Mouse (Mus musculus): Measurements from ENCODE around the gene Bhmt. TPM values are rescaled to one million over a fixed set of nuclear protein-coding genes. Genes with fewer than 3 reads are reported as not detected.

Gene Bhmt
- polyA plus RNA-seq (2014; fragmentation: Nextera tagmentation; extraction: Ambion mirVana): not detected in 2 replicates

DNA sequence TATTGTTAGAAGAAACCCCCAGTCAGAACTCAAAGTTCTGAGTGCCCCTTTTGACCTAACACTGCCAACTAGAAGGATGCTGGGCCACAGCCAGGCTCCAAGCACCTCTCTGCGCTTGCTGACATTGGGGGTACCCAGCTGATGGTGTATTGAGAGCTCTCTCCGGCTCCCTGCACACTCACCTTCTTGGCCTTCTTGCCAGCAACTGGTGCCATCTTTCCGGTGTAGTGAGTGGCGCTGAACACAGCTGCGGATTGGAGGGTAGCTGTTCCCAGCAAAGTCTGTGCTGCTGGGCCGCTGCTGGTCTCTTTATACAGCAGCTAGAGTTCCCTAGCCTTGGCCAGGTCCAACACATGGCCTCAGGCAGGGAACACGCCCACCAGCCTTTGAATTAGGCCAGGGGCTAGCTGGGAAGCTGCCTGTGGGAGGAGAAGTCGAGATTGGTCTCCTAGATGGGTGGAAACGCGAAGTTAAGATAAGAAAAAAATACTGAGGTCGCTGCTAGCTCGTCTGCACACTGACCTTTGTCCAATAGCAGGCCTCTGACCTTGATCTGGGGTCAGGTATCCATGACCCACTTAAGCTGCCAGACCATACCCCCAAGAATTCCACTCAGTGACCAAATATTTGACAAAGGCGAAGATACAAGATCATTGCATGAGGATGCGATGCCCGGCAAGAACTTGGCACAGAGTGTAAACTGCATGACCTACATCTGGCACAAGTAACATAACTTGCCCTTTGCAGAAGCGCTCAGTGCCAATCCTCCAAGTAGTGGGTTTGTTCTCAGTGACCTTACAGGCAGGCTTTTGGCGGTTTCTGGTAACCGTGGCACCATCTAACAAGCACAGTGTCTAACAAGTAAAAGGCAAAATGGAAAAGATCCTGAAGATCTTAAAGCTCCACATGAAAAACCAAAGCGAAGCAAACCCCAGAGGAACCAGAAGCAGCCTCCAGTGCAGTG lies at the start of gene Bhmt:
Bhmt (minus strand) TSS at position 680 of the 964 bp plus-strand sequence.
- no peak for ATAC-seq (replicated peaks; ENCODE audit: insufficient number of reproducible peaks, low FRiP score, low TSS enrichment, low read depth)
- H3K4me1 ChIP-seq (ENCODE audit: control insufficient read depth, insufficient read depth, low read length): no peaks in the 10 kb centered on the region
- H3K9ac ChIP-seq (replicated peaks; ENCODE audit: low read length): no peak within 1 kb of the TSS
- H3K27ac ChIP-seq (replicated peaks; ENCODE audit: low read depth, low read length): no peak within 1 kb of the TSS
- H3K4me2 ChIP-seq (ENCODE audit: low read depth, low read length): no peak within 1 kb of the TSS
- no peaks in the 10 kb centered on the region for H3K27me3 ChIP-seq (ENCODE audit: control insufficient read depth, insufficient read depth, low read length)
- H3K9me3 ChIP-seq (replicated peaks; ENCODE audit: control insufficient read depth, low read length): no peaks in the 10 kb centered on the region
- DNase-seq (ENCODE audit: low spot score): no peak
- 65% methylated on average over 19 of the region's 19 CpGs for WGBS
- H3K36me3 ChIP-seq (replicated peaks; ENCODE audit: control insufficient read depth, insufficient read depth, low read depth, low read length): no peaks in the 10 kb centered on the region
- H3K4me3 ChIP-seq (ENCODE audit: low read depth, low read length): no peak within 1 kb of the TSS

DNA sequence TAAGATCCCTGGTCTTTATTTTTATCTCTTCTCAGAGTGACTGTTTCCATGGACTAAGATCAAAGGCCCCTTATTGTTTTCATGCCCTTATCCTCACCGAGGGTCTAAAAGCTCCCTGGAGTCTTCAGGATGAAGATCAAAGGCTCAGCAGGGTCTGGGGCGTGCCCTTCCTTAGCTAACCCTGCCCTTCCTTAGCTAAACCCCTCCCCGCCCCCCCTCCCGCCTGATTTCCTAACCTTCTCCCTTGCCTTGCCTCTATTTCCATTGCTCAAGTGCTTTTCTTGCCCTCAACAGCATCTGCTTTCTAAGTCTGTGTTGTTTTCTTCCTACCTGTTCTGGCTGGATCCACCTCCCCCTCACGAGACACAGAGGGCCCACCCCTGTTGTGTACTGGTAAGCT lies 49.6 kb upstream of the Bhmt start:
- Histone ChIP-seq H3K4me3 (ENCODE audit: low read depth, low read length) (no peak overlapping the region), H3K4me2 (ENCODE audit: low read depth, low read length) (no peak overlapping the region), H3K36me3 (replicated peaks; ENCODE audit: control insufficient read depth, insufficient read depth, low read depth, low read length) (no peaks in the 10 kb centered on the region), H3K4me1 (ENCODE audit: control insufficient read depth, insufficient read depth, low read length) (no peaks in the 10 kb centered on the region), H3K9ac (replicated peaks; ENCODE audit: low read length) (no peak overlapping the region), H3K27ac (replicated peaks; ENCODE audit: low read depth, low read length) (no peak overlapping the region), H3K9me3 (replicated peaks; ENCODE audit: control insufficient read depth, low read length) (no peaks in the 10 kb centered on the region), H3K27me3 (ENCODE audit: control insufficient read depth, insufficient read depth, low read length) (no peaks in the 10 kb centered on the region)
- DNase-seq (ENCODE audit: low spot score) (no peak), ATAC-seq (replicated peaks; ENCODE audit: insufficient number of reproducible peaks, low FRiP score, low TSS enrichment, low read depth) (no peak)
- 12% methylated on average over 5 of the region's 5 CpGs for WGBS

DNA sequence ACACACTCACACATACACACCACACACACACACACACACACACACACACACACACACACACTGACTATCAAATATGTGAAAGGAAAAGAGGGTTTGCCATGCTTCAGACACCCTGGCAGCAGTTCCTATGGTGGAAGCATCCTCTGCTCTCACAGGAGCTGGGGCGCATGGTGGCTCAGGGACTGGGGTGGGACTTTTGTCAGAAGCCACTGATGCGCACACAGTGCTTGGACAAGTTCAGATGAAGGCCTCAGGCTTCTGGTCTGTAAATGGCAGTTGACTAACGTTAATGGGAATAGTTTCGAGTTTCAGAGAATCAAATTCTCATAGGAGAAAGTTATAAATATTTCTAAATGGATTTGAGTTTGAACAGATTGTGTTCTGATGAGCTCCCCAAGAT lies 47.5 kb upstream of the Bhmt start:
- Histone ChIP-seq H3K27ac (replicated peaks; ENCODE audit: low read depth, low read length) (no peak overlapping the region), H3K27me3 (ENCODE audit: control insufficient read depth, insufficient read depth, low read length) (no peaks in the 10 kb centered on the region), H3K9me3 (replicated peaks; ENCODE audit: control insufficient read depth, low read length) (no peaks in the 10 kb centered on the region), H3K36me3 (replicated peaks; ENCODE audit: control insufficient read depth, insufficient read depth, low read depth, low read length) (no peaks in the 10 kb centered on the region), H3K4me2 (ENCODE audit: low read depth, low read length) (no peak overlapping the region), H3K4me3 (ENCODE audit: low read depth, low read length) (no peak overlapping the region), H3K9ac (replicated peaks; ENCODE audit: low read length) (no peak overlapping the region), H3K4me1 (ENCODE audit: control insufficient read depth, insufficient read depth, low read length) (no peaks in the 10 kb centered on the region)
- DNase-seq (ENCODE audit: low spot score): no peak
- no peak for ATAC-seq (replicated peaks; ENCODE audit: insufficient number of reproducible peaks, low FRiP score, low TSS enrichment, low read depth)
- 76% methylated on average over 4 of the region's 4 CpGs for WGBS

- Histone ChIP-seq H3K4me3 (ENCODE audit: low read depth, low read length) (no peak overlapping the region), H3K4me2 (ENCODE audit: low read depth, low read length) (no peak overlapping the region), H3K36me3 (replicated peaks; ENCODE audit: control insufficient read depth, insufficient read depth, low read depth, low read length) (no peaks in the 10 kb centered on the region), H3K27me3 (ENCODE audit: control insufficient read depth, insufficient read depth, low read length) (no peaks in the 10 kb centered on the region), H3K9ac (replicated peaks; ENCODE audit: low read length) (no peak overlapping the region), H3K9me3 (replicated peaks; ENCODE audit: control insufficient read depth, low read length) (no peaks in the 10 kb centered on the region), H3K4me1 (ENCODE audit: control insufficient read depth, insufficient read depth, low read length) (no peaks in the 10 kb centered on the region), H3K27ac (replicated peaks; ENCODE audit: low read depth, low read length) (no peak overlapping the region)
- no peak for DNase-seq (ENCODE audit: low spot score)
- ATAC-seq (replicated peaks; ENCODE audit: insufficient number of reproducible peaks, low FRiP score, low TSS enrichment, low read depth): no peak
Observed at GRCm38 (mm10) chr13:93683336-93683735, 45.6 kb upstream of the Bhmt start.

- DNase-seq (ENCODE audit: low spot score) (no peak), ATAC-seq (replicated peaks; ENCODE audit: insufficient number of reproducible peaks, low FRiP score, low TSS enrichment, low read depth) (no peak)
- H3K4me1 ChIP-seq (ENCODE audit: control insufficient read depth, insufficient read depth, low read length): no peaks in the 10 kb centered on the region
- no peak overlapping the region for H3K27ac ChIP-seq (replicated peaks; ENCODE audit: low read depth, low read length)
- H3K36me3 ChIP-seq (replicated peaks; ENCODE audit: control insufficient read depth, insufficient read depth, low read depth, low read length): no peaks in the 10 kb centered on the region
- H3K9ac ChIP-seq (replicated peaks; ENCODE audit: low read length): no peak overlapping the region
- 81% methylated on average over 9 of the region's 9 CpGs for WGBS
- H3K4me2 ChIP-seq (ENCODE audit: low read depth, low read length): no peak overlapping the region
- H3K9me3 ChIP-seq (replicated peaks; ENCODE audit: control insufficient read depth, low read length): no peaks in the 10 kb centered on the region
- peaks cover 4% of the 10 kb centered on the region; the same call in 1 of the 2 replicates for H3K27me3 ChIP-seq (ENCODE audit: control insufficient read depth, insufficient read depth, low read length)
- no peak overlapping the region for H3K4me3 ChIP-seq (ENCODE audit: low read depth, low read length)
Observed at GRCm38 (mm10) chr13:93676864-93677263, 39.1 kb upstream of the Bhmt start.

DNA sequence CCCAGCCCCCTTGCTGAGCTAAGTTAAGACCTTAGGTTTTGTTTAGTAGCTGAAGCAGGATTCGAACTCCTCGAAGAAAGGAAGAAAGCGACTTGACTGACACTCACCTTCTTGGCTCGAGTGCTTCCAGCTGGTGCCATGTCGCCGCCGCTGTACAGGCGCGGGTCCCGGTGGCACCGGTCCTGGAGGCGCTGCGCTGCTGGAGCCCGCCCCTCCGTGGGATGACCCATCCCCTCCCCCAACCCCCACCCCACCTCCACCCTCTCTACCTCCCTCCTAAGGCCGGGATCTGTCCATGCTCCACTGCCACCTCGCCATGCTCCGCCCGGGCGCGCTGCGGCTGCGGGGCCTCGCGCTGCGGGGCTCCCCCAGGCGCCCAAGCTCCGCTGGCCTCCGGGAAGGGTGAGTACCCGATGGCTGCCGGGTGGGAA lies 36.4 kb upstream of the Bhmt start, which contains the start of the genes Bhmt2 and Dmgdh:
Bhmt2 (minus strand) TSS at position 172 of the 431 bp plus-strand sequence.
Dmgdh (plus strand) TSS at position 303 of the 431 bp plus-strand sequence.
- 0 out of 2 replicates have a peak within 1 kb of the TSS, but pooled peaks have one; percentile 8 for H3K4me3 ChIP-seq (ENCODE audit: low read depth, low read length)
- no peaks in the 10 kb centered on the region for H3K36me3 ChIP-seq (replicated peaks; ENCODE audit: control insufficient read depth, insufficient read depth, low read depth, low read length)
- no peaks in the 10 kb centered on the region for H3K9me3 ChIP-seq (replicated peaks; ENCODE audit: control insufficient read depth, low read length)
- no peak within 1 kb of the TSS for H3K27ac ChIP-seq (replicated peaks; ENCODE audit: low read depth, low read length)
- H3K27me3 ChIP-seq (ENCODE audit: control insufficient read depth, insufficient read depth, low read length): peaks cover 4% of the 10 kb centered on the region; the same call in 1 of the 2 replicates
- no peaks in the 10 kb centered on the region for H3K4me1 ChIP-seq (ENCODE audit: control insufficient read depth, insufficient read depth, low read length)
- DNase-seq (ENCODE audit: low spot score): no peak
- H3K4me2 ChIP-seq (ENCODE audit: low read depth, low read length): peak within 1 kb of the TSS; percentile 30
- H3K9ac ChIP-seq (replicated peaks; ENCODE audit: low read length): no peak within 1 kb of the TSS; the same call in 1 of the 2 replicates
- ATAC-seq (replicated peaks; ENCODE audit: insufficient number of reproducible peaks, low FRiP score, low TSS enrichment, low read depth): no peak
- WGBS: 6% methylated on average over 24 of the region's 31 CpGs

- H3K4me2 ChIP-seq (ENCODE audit: low read depth, low read length): no peak overlapping the region
- no peak overlapping the region for H3K4me3 ChIP-seq (ENCODE audit: low read depth, low read length)
- no peaks in the 10 kb centered on the region for H3K9me3 ChIP-seq (replicated peaks; ENCODE audit: control insufficient read depth, low read length)
- peaks cover 4% of the 10 kb centered on the region; the same call in 1 of the 2 replicates for H3K27me3 ChIP-seq (ENCODE audit: control insufficient read depth, insufficient read depth, low read length)
- no peaks in the 10 kb centered on the region for H3K4me1 ChIP-seq (ENCODE audit: control insufficient read depth, insufficient read depth, low read length)
- no peaks in the 10 kb centered on the region for H3K36me3 ChIP-seq (replicated peaks; ENCODE audit: control insufficient read depth, insufficient read depth, low read depth, low read length)
- H3K9ac ChIP-seq (replicated peaks; ENCODE audit: low read length): no peak overlapping the region
- ATAC-seq (replicated peaks; ENCODE audit: insufficient number of reproducible peaks, low FRiP score, low TSS enrichment, low read depth) (no peak), DNase-seq (ENCODE audit: low spot score) (no peak)
- 78% methylated on average over 2 of the region's 2 CpGs for WGBS
- H3K27ac ChIP-seq (replicated peaks; ENCODE audit: low read depth, low read length): no peak overlapping the region
Observed at GRCm38 (mm10) chr13:93673296-93673695, 35.5 kb upstream of the Bhmt start.

GRCm38 (mm10) chr13:93672371-93672770 lies 34.6 kb upstream of the Bhmt start:
- Histone ChIP-seq H3K4me1 (ENCODE audit: control insufficient read depth, insufficient read depth, low read length) (no peaks in the 10 kb centered on the region), H3K36me3 (replicated peaks; ENCODE audit: control insufficient read depth, insufficient read depth, low read depth, low read length) (no peaks in the 10 kb centered on the region), H3K9ac (replicated peaks; ENCODE audit: low read length) (no peak overlapping the region), H3K9me3 (replicated peaks; ENCODE audit: control insufficient read depth, low read length) (no peaks in the 10 kb centered on the region), H3K4me3 (ENCODE audit: low read depth, low read length) (no peak overlapping the region), H3K27me3 (ENCODE audit: control insufficient read depth, insufficient read depth, low read length) (peaks cover 4% of the 10 kb centered on the region; the same call in 1 of the 2 replicates), H3K27ac (replicated peaks; ENCODE audit: low read depth, low read length) (no peak overlapping the region), H3K4me2 (ENCODE audit: low read depth, low read length) (no peak overlapping the region)
- DNase-seq (ENCODE audit: low spot score) (no peak), ATAC-seq (replicated peaks; ENCODE audit: insufficient number of reproducible peaks, low FRiP score, low TSS enrichment, low read depth) (no peak)
- WGBS: 89% methylated on average over 4 of the region's 4 CpGs
